Mouse (Mus musculus): ENCODE data around the gene Slc25a4.

GRCm38 (mm10) chr8:46216838-46217237, 5.8 kb upstream of the Slc25a4 start:
- TF ChIP-seq CTCF (IDR thresholded peaks at IDR 0.05; ENCODE audit: borderline replicate concordance, insufficient read depth, low read length) (no peak), POLR2A (IDR thresholded peaks at IDR 0.05; ENCODE audit: low read depth, low read length) (peak; percentile 63)

All from embryonic fibroblast, embryonic 13.5 days (primary cell).